Mouse (Mus musculus) left cerebral cortex, postnatal 10 days (tissue): Measurements from ENCODE around the gene Siah2. TPM values are rescaled to one million over a fixed set of nuclear protein-coding genes. Genes with fewer than 3 reads are reported as not detected.

Experiments used
- DNase-seq, 2 experiments: peaks; one replicate each; pipeline ENCODE4 v3.0.0; 2021 to 2022; ENCODE audit warnings: low spot score in 2 of 2, mixed read lengths in 1 of 2; ENCODE audit errors: extremely low spot score in 1 of 2
- intact Hi-C: fragments of 180-260 bp; cut with DNase I; formaldehyde crosslinking; loops from one replicate; pipeline ENCODE4 v1.15.1; 2025
- total RNA-seq, 2 experiments: library from RNA; stranded (reverse); gene quantifications; 2 replicates each; pipeline ENCODE4 v1.2.3; 2021

Siah2 gene
- total RNA-seq, 2 experiments from 2014 or later = 17.8 to 19.2 TPM

DNA sequence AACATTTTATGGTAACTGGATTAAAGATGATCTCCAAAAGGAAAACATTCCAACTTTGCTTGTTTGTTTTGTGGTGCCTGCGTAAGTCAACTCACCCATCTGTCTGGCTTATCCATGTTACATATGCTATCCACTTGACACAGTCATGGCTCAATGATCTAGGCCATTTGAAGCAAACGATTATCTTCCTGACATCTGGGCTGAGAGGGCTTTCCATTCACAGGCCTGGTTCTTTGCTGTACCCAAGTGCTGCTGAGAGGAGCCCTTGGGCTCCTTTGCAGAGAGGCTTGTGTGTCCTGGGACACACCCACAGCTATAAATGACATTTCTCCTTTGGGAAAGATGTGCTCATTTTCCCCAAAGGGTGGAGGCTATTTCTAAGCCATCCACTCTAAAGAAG, 13.3 kb downstream of the Siah2 start:
- DNase-seq = no peak
- intact Hi-C loops = no loop called here

DNA sequence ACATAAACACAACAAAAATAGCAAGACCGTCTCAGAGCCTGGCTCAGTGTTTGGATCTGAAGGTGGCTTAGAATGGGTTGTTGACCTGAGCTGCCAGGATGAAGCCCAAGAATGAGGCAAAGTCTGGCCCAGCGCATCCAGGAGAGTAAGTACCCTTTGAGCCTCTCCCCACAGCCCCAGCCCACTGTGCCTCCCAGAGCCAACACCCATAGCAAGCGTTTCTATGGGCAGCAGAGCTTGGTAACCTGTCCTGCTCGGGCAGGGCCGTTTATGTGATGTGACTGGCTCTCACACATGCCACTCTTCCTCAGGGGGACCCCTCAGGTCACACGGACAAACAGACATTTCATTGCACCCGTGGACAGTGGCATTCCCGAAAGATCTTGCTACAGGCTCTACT, 13.8 kb downstream of the Siah2 start:
- intact Hi-C loops = no loop called here
- DNase-seq = no peak

DNA sequence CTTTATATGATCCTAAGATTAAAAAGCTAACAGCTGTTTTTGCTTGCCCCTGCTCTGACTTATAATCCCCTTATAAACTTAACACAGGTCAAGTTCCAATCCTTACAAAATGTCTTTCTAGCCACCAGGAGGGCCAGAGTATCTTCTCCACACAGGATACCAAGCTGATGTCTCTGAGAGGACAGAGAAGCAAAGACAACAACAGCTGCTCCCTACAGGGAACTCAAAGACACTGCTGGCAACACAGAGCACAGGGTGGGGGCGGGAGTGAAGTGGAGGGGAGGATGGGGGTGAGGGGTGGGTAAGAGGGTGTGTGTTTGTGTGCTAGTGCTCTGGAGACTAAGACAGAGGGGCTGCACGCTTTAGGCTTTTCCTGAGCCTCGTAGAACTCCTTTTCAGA, 14.6 kb downstream of the Siah2 start:
- DNase-seq = no peak
- intact Hi-C loops = no loop called here

DNA sequence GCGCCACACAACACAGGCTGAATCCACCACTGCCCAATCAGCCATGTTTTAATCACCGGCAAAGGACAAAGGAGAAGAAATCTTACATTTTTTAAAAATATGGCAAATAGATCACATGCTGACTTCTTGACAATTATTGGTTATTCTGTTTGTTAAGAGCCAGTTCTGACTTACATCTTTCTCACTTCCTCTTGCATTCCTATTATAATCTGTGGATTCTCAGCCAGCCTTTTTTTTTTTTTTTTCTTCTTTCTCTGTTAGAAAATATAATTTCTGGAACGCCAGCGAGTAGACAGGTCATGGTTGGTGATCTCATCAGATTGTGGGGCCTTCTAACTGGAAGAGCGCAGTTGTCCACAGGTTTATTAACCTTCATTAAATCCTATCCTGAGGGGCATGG, 18.9 kb downstream of the Siah2 start:
- intact Hi-C loops = no loop called here
- DNase-seq = no peak

DNA sequence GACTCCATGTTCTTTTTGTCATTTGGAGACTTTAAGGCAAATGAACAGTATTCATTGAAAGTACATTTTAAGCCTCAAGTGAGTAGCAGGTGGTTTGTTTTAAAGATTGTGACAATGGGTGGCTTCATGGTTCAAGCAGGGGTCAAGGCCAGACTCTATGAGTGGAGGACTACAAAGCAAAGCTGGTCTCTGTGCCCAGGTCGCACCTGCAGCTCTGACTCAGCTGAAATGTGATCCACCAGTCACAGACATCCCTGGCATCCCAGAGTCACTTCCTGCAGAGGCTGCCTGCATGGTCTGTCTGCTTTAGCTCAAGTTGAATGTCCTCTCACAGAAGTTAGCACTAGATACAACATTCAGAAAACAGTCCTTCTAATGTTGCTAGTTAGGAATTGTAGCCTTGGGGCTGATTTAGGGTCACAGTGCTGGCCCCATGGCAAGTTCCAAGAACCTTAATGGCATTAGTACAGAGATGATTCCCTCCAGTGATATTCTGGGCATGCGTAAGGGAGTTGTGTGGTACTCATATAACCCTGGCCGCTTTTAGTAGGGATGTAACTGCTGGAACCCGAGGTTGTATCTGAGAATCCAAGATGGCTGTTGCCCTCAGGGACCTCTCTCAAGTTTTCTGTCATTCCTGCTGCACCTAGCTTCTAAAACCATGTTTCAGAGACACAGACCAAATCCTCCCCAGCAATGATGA, 19.6 kb downstream of the Siah2 start:
- intact Hi-C loops = no loop called here
- DNase-seq = no peak

DNA sequence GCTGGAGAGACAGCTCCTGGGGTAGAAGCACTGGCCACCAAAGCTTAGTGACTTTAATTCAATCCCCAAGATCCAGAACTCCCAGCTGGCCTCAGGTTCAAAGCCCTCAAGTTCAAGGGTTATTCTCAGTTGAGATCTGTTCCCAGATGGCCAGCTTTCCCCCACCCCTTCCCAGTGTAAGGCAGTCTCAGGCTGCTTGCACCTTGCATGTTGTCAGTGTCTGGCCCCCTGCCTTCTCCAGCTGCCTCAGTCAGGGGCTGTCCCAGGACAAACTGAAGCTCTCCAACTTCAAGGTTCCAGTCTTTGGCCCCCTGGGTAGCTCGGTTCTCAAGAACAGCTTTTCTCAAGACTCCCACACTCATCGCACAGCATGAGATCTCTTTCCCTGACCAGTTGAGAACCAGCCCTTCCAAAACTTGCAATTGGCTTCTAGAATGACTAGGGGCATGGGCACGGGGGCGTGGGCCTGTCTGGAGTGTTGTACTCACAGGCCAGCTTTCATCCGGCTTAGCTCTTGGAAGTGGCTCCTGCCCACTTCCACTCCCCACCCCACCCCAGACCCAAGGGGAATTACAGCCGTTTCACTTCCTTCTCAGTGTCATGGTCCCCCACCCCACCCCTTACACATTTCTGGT, 20.5 kb downstream of the Siah2 start:
- intact Hi-C loops = no loop called here
- DNase-seq = peak in 1 of 2 experiments; percentile 69

DNA sequence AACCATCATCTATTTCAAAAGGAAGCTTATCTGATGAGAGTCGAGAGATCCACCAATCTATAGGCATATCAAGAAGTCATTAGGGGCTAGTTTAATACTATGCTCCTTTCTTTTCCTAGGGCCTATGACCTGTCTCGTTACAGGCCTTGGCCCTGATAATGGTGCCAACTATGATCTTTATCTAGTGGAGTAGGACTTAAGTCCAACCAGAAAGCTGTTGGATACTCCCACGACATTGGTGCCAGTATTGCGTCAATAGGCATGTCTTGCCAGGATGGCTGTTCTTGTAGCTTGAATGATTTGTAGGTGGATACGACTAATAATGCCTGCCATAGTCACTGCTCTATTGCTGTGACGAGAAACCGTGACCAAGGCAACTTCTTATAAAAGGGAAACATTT, 28.2 kb downstream of the Siah2 start:
- intact Hi-C loops = no loop called here
- no peak for DNase-seq

DNA sequence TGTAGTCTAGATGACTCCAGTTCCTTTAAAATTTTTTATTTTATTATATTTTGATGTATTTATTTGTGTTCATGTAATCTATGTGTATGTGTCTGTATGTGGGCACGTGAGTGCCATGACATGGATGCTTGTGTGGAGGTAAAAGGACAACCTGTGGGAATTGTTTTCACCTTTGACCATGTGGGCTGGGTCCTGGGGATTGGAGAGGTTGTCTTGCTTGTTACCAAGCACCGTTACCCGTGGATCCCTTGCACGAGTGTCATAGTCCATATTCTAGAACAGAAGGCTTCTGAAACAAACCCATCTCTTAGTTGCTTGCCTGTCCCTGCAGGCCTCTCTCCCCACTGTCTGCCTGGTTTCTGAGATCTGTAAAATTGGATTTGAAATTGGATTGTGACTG, 31.6 kb downstream of the Siah2 start:
- no peak for DNase-seq
- intact Hi-C loops = no loop called here

DNA sequence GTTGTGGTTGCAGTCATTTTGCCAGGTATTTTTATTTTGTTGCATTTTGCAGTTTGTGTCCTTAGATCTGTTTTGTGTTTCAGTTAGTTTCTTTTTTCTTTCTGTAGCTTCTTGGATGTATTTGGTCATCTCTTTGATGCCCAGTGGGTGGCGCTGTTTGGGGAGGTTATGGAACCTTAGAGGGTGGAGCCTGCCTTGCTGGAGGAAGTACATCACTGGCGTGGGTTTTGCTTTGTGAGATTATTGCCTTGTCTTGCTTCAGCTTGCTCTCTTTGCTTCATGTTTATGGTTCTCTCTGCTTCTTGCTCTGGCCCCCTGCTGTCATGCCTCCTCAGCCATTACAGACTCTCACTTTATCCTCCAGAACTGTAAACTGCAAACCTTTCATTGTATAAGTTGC, 34.8 kb downstream of the Siah2 start:
- peak in 1 of 2 experiments; percentile 65 for DNase-seq

DNA sequence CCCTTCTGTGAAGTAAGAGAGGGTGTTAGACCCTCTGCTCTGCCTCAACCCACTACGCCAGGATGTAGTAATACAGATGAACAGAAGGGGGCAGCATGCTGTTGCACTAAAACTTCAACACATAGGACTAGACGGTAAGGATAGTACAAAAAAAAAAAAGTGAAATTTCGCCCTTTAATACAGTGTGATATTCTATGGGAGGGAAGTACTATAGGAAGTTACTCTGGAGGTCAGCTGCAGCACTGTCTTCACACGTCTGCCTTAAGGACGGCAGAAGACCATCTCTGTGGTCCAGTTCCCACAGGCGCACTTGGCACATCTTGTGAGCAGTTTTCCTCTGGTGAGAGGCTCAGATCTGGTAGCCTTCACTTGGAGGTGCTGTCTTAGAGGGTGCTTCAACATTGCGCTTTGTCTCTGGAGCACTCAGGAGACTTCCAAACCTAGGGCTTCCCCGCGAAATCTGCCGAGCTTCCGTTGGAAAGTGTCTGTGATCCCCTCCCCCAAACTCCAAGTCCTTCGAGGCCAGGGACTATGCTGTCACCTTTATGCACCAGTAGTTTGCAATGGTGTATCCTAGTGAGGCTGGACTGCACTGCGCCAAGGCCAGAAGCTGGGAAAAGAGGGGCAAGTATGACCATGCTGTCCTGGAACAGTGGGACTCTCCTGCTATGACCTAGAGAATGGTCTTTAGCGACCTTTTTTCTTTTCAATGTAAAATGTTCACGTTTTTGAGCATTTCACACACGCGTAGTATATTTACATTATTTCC, 36.7 kb downstream of the Siah2 start:
- peak; percentile 42 to 66 for DNase-seq
- intact Hi-C loops = loop anchor here (1.0 to 10.0 kb wide), 2 partner anchors 129 to 399 kb away; no protein-coding TSS in a partner anchor

More for the DNA sequence above, 34.8 kb downstream of the Siah2 start:
- intact Hi-C loops = loop anchor here (10.0 kb wide), 1 partner anchor 397 kb away; no protein-coding TSS in a partner anchor

DNA sequence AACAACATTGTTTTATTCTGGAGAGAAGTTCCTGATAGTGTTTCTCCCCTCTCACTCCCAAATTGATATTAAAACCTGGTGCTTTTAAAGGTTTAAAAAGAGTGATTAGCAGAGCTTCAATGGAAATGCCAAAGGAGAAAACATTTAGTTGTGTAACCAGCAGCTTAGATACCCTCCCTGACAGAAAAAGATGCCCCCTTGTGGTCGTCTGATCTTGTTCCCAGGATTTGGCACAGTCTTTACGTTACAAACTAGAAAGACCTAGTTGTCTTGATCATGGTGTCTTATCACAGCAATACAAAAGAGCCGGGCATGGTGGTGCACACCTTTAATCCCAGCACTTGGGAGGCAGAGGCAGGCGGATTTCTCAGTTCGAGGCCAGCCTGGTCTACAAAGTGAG, 38.3 kb downstream of the Siah2 start:
- DNase-seq = peak in 1 of 2 experiments; percentile 29
- intact Hi-C loops = loop anchor here (10.0 kb wide), 1 partner anchor 401 kb away; no protein-coding TSS in a partner anchor

DNA sequence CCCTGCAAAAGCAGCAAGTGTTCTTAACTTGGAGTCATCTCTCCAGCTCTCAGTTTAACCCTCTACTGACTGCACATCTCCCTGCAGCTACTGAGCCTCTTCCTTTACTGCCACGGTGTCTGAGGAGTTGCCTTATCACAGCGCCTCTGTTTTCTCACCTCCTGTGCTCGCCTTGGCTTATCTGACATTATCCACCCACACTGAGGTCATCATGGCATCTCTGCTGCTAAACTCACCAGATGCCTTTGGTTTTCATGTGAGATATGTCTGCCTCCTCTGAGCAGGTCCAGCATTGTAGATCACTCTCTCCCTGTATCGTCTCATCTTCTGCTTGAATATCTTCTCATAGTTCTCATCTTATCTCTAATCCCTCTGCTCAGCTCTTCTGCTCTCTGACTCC, 41.9 kb downstream of the Siah2 start:
- intact Hi-C loops = loop anchor here (10.0 kb wide), 1 partner anchor 404 kb away; no protein-coding TSS in a partner anchor
- no peak for DNase-seq

DNA sequence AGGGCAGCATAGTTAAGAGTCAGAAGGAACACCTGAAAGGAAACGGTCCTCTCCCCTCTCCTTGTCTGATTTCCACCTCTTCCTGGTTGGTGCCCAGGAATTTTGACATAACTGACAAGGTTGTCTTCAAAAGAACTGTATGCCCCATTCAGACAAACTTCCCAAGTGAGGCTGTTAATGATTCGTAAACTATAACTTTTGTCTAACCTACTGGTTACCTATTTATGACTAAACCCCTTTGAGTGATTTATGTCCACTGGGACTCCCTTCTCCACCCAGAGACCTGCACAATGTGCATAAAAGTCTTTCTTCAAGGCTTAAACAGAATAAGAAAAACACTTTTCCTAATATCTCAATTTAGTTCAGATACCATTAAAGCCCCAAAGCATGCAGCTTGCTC, 45.0 kb downstream of the Siah2 start:
- no peak for DNase-seq
- intact Hi-C loops = no loop called here

DNA sequence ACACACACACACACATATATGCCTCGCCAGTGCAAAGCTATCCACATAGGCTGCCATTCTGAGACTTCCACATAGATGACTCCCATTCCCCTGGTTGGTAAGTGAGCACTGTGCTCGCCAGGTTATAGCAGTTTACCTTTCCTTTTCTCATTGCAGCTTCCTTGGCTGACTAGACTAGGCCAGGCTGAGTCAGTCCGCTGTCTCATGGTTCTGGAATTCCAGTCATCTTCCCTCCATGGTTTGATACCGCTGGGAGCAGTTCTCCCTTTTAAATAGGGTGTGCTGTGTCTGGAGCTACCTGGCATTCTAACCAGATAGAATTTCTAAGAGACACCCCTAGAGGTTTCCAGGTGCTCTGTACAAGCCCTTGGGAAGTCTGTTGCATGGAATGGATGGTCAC, 46.0 kb downstream of the Siah2 start:
- no peak for DNase-seq
- intact Hi-C loops = no loop called here

DNA sequence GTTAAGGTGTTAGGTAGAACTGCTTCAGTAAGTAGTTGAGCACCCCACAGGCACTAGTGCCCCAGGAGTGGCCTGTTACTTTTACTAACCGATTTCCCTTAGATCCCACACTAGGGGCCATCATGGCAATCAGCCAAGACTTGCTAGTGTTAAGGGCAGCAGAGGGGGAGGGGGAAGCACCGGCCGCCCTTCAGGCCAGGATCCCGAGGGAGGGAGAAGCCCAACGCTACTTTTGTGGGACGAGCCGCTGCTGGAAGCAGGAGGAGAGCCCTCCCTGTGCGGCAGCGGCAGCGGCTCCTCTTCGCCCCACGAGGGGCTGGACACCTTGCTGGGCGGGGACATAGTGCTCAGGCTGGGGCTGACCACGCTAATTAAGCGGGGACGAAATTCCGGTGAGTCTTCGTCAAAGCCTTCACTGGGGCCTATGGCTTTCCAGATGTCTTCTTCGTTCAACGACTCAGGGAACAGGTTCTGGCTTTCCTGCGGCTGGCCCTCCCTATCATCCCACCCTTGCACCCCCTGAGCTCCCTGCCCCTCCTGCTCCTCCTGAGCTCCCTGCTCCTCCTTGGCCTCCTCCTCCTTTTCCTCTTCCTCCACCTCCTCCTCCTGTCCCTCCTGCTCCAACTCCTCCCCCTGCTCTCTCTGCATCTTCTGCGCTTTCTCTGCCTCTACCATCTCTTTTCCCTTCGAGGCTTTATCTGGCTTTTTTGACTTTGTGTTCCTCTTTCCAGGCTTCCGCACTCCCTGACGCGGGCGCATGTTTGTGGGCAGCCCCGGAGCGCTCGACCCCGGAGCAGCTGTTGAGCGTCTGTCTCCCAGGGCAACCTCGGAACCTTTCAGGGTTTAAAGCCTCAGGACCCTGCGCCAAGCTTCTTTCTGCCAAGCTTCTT, 55.5 kb downstream of the Siah2 start, which contains the start of gene Erich6:
Gene Erich6, minus strand, starts transcription at position 802 of the 890 bp plus-strand sequence.
- peak in 1 of 2 experiments; percentile 59 for DNase-seq
- intact Hi-C loops = no loop called here

DNA sequence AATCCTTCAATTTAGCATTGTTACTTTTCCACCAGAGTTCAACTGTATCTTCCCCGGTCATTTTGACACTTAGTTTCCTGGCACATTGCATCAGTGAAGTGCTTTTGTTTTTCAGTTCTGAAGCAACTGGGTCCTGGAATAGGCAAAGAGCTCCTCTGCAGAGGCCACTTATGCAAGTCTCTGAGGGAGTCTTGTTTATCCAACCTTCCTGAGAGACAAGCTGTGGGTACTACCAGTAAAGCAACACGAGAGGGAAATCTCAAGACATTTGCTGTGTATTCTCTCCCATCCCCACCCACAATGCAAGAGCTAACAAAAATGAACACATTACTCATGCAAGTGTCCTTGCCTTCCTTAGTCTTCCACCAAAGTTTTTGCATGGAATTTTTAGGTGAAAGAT, 60.5 kb downstream of the Siah2 start:
- no peak for DNase-seq
- intact Hi-C loops = no loop called here

DNA sequence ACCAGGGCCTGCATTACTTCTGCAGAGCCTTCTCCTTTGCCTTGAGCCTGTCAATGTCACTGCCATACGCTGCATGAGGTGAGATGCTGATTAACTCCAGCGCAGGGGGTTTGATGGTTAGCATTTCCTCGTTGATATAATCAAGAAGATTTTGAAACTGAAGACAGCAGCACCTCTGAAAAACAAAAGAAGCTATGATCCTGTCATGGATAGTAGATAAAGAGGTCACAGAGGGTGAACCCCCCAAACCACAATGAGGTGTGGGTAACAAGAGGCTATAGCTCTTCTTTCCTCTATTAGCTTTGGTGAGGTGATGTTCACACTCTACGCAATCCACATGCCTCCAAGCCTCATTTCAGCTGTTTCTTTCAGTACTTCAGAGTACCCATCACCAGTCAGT, 67.2 kb downstream of the Siah2 start:
- intact Hi-C loops = no loop called here
- no peak for DNase-seq
